Mouse (Mus musculus) ES-E14 (cell line): ENCODE data around the gene Usf2. TPM values are rescaled to one million over a fixed set of nuclear protein-coding genes. Genes with fewer than 3 reads are reported as not detected.

Experiments used
- DNase-seq: peaks from one replicate; pipeline ENCODE4 v3.0.0-alpha.2; 2013; ENCODE audit warnings: low read depth, low spot score
- H3K27ac ChIP-seq: 2 replicates; pipeline ENCODE4 v1.5.1; 2012; ENCODE audit warnings: low read depth, mild to moderate bottlenecking, low read length, moderate library complexity, mixed read lengths; ENCODE audit not compliant: poor library complexity, insufficient read depth, severe bottlenecking
- H3K36me3 ChIP-seq: 2 replicates; pipeline ENCODE4 v1.6.1; 2012; ENCODE audit warnings: mild to moderate bottlenecking, low read length, moderate library complexity, mixed read lengths; ENCODE audit not compliant: control insufficient read depth, poor library complexity, insufficient read depth, severe bottlenecking
- H3K4me1 ChIP-seq, 2 experiments: fragments of 150-350 bp in 1 of 2; sonication (generic) in 1 of 2; 2 replicates each; pipeline ENCODE4 v1.6.1; 2012; ENCODE audit warnings: low read length in 2 of 2, mild to moderate bottlenecking in 1 of 2, mixed read lengths in 1 of 2; ENCODE audit not compliant: control insufficient read depth in 2 of 2, insufficient read depth in 2 of 2, poor library complexity in 1 of 2
- H3K4me3 ChIP-seq, 2 experiments: fragments of 150-350 bp in 1 of 2; sonication (generic) in 1 of 2; 2 replicates each; pipeline ENCODE4 v1.5.1; 2012; ENCODE audit warnings: low read length in 2 of 2, low read depth in 1 of 2, mild to moderate bottlenecking in 1 of 2, mixed read lengths in 1 of 2; ENCODE audit not compliant: insufficient read depth in 1 of 2, poor library complexity in 1 of 2, severe bottlenecking in 1 of 2
- H3K9ac ChIP-seq: 2 replicates; pipeline ENCODE4 v1.6.1; 2012; ENCODE audit warnings: low read depth, mild to moderate bottlenecking, low read length, mixed read lengths; ENCODE audit not compliant: poor library complexity, insufficient read depth, severe bottlenecking
- H3K9me3 ChIP-seq: fragments of 150-350 bp; sonication (generic); 2 replicates; pipeline ENCODE4 v1.6.1; 2012; ENCODE audit warnings: low read depth, mild to moderate bottlenecking, low read length; ENCODE audit not compliant: control insufficient read depth, insufficient read depth
- CHD2 ChIP-seq: IDR thresholded peaks from 2 replicates; pipeline ENCODE4 v1.6.1; 2014; ENCODE audit warnings: mild to moderate bottlenecking, low read depth, low read length, inconsistent platforms
- HCFC1 ChIP-seq: IDR thresholded peaks from 2 replicates; pipeline ENCODE4 v1.6.1; 2012; ENCODE audit warnings: low read length, inconsistent platforms, borderline replicate concordance; ENCODE audit not compliant: insufficient read depth
- MAFK ChIP-seq: IDR thresholded peaks from 2 replicates; pipeline ENCODE4 v1.6.1; 2014; ENCODE audit warnings: mild to moderate bottlenecking, low read depth, low read length, inconsistent platforms; ENCODE audit not compliant: insufficient read depth
- ZC3H11A ChIP-seq: IDR thresholded peaks from 2 replicates; pipeline ENCODE4 v1.6.1; 2012; ENCODE audit warnings: low read depth, mild to moderate bottlenecking, inconsistent platforms, low read length, borderline replicate concordance
- ZNF384 ChIP-seq: IDR thresholded peaks from 2 replicates; pipeline ENCODE4 v1.6.1; 2012; ENCODE audit warnings: low read depth, low read length, inconsistent platforms
- in situ Hi-C, 2 experiments: fragments of 600-800 bp; cut with MboI; formaldehyde crosslinking; loops; one replicate each; pipeline ENCODE4 v1.15.1; 2025; ENCODE audit warnings: low sequenced_read_pairs in 2 of 2, inconsistent platforms in 1 of 2; ENCODE audit not compliant: unreplicated experiment in 2 of 2
- total RNA-seq: library from RNA; depleted of rRNA; stranded (reverse); fragments of 300-350 nt; gene quantifications from 2 replicates; pipeline ENCODE4 v1.2.3, GENCODE M21; 2012

Gene Usf2
- total RNA-seq, 1 experiment: 32.1 TPM

- H3K27ac ChIP-seq: peak within 1 kb of the TSS; percentile 81
- peak; percentile 28; the same call in 1 of the 2 replicates for TF ChIP-seq ZC3H11A
- no peak for TF ChIP-seq CHD2
- peak; percentile 54; the same call in 1 of the 2 replicates for TF ChIP-seq HCFC1
- TF ChIP-seq MAFK: no peak
Observed at GRCm38 (mm10) chr7:30973501-30974289, 17.1 kb upstream of the Usf2 start, which contains the start of gene Fam187b. Gene Fam187b, plus strand, starts transcription at chr7:30973790.

GRCm38 (mm10) chr7:30973251-30973500, 16.6 kb upstream of the Usf2 start, which contains the start of gene Lsr:
Gene Lsr, minus strand, starts transcription at chr7:30973464.
- Histone ChIP-seq H3K4me3 (peak within 1 kb of the TSS; percentile 75 to 79), H3K9me3 (no peaks in the 10 kb centered on the region), H3K36me3 (peaks cover 16% of the 10 kb centered on the region; the same call in 1 of the 2 replicates), H3K9ac (peak within 1 kb of the TSS; percentile 84), H3K27ac (peak within 1 kb of the TSS; percentile 81), H3K4me1 (peaks cover 0 to 5% of the 10 kb centered on the region in 2 experiments; a peak in 1 of 4 replicates)
- TF ChIP-seq MAFK: no peak
- TF ChIP-seq CHD2: no peak
- TF ChIP-seq ZNF384: no peak
- no peak for TF ChIP-seq ZC3H11A
- TF ChIP-seq HCFC1: no peak
- DNase-seq: no peak
- in situ Hi-C loops: loop anchor here in 1 of 2 experiments (10.0 kb wide), 1 partner anchor 158 kb away; no protein-coding TSS in a partner anchor

More at GRCm38 (mm10) chr7:30973501-30974289, 17.1 kb upstream of the Usf2 start, which contains the start of gene Fam187b:
- DNase-seq: peak; percentile 91
- in situ Hi-C loops: loop anchor here in 1 of 2 experiments (10.0 kb wide), 1 partner anchor 159 kb away; no protein-coding TSS in a partner anchor
- peaks cover 13% of the 10 kb centered on the region; the same call in 1 of the 2 replicates for H3K36me3 ChIP-seq
- H3K4me3 ChIP-seq: peak within 1 kb of the TSS; percentile 75 to 79
- peak within 1 kb of the TSS; percentile 84 for H3K9ac ChIP-seq
- H3K4me1 ChIP-seq: peaks cover 0 to 5% of the 10 kb centered on the region in 2 experiments; a peak in 1 of 4 replicates
- no peaks in the 10 kb centered on the region for H3K9me3 ChIP-seq

GRCm38 (mm10) chr7:30972426-30973250, 16.0 kb upstream of the Usf2 start:
- DNase-seq: no peak
- Histone ChIP-seq H3K4me3 (peak overlapping the region; percentile 75 to 79), H3K9me3 (no peaks in the 10 kb centered on the region), H3K27ac (peak overlapping the region; percentile 17; the same call in 1 of the 2 replicates), H3K36me3 (peaks cover 18% of the 10 kb centered on the region; the same call in 1 of the 2 replicates), H3K4me1 (peaks cover 0 to 5% of the 10 kb centered on the region in 2 experiments; a peak in 1 of 4 replicates), H3K9ac (peak overlapping the region; percentile 84)
- in situ Hi-C loops: loop anchor here in 1 of 2 experiments (10.0 kb wide), 1 partner anchor 158 kb away; no protein-coding TSS in a partner anchor
- no peak for TF ChIP-seq MAFK
- TF ChIP-seq ZNF384: no peak
- TF ChIP-seq CHD2: no peak
- TF ChIP-seq HCFC1: no peak
- TF ChIP-seq ZC3H11A: no peak

GRCm38 (mm10) chr7:30971901-30972300, 15.3 kb upstream of the Usf2 start:
- DNase-seq: no peak
- H3K27ac ChIP-seq: no peak overlapping the region
- in situ Hi-C loops: loop anchor here in 1 of 2 experiments (10.0 kb wide), 1 partner anchor 157 kb away; no protein-coding TSS in a partner anchor
- peak overlapping the region; percentile 75 to 79; a peak in 3 of 4 replicates for H3K4me3 ChIP-seq
- TF ChIP-seq CHD2: no peak
- TF ChIP-seq ZC3H11A: no peak
- TF ChIP-seq ZNF384: no peak
- no peak for TF ChIP-seq HCFC1
- TF ChIP-seq MAFK: no peak
- H3K36me3 ChIP-seq: peaks cover 21% of the 10 kb centered on the region; the same call in 1 of the 2 replicates
- H3K9ac ChIP-seq: no peak overlapping the region; the same call in 1 of the 2 replicates
- H3K4me1 ChIP-seq: peaks cover 0 to 5% of the 10 kb centered on the region in 2 experiments; a peak in 1 of 4 replicates
- H3K9me3 ChIP-seq: no peaks in the 10 kb centered on the region
